Mouse (Mus musculus) cerebellum, adult 2 months (tissue): ENCODE results near the gene Armc3.

Source experiments
- CTCF ChIP-seq: fragments of 200-500 bp; IDR thresholded peaks from 2 replicates; pipeline ENCODE4 v1.5.1; 2011; ENCODE audit warnings: low read depth, mild to moderate bottlenecking, control low read depth, low read length, moderate library complexity, borderline replicate concordance; ENCODE audit not compliant: insufficient read depth
- POLR2A ChIP-seq: fragments of 200-500 bp; IDR thresholded peaks from 2 replicates; pipeline ENCODE4 v1.6.1; 2011; ENCODE audit warnings: low read length, control low read depth, borderline replicate concordance; ENCODE audit not compliant: insufficient read depth

DNA sequence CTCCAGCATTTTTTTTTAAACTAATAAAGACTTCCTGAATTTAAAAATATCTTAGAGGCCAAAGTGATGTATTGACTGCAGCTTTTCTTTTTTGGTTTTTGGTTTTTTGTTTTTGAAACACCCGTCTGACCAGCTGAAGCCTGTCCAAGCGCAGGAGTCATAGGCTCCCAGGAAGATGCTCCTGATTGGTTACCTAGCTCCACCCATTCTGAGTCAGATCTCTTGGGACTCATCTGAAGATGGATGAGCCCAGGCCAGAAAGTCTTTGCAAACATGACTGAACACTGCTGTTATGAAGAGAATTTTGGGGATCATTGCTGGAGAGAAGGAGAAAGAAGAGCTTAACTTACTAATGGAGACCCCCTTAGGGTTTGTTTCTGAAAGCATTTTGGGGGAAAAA, 68.3 kb downstream of the Armc3 start:
- TF ChIP-seq CTCF: no peak
- no peak for TF ChIP-seq POLR2A
